Mouse (Mus musculus) heart, embryonic 16.5 days (tissue): Measurements from ENCODE around the gene Slc31a2. TPM values are rescaled to one million over a fixed set of nuclear protein-coding genes. Genes with fewer than 3 reads are reported as not detected.

Source experiments
- ATAC-seq: fragments of 200-750 bp; cut with Nextera tagmentation; replicated peaks from 2 replicates; pipeline ENCODE4 v1.8.0; 2017; ENCODE audit warnings: moderate number of reproducible peaks; ENCODE audit not compliant: insufficient read depth, low FRiP score; ENCODE audit errors: extremely low read depth
- H3K27ac ChIP-seq: fragments of 300-500 bp; sonication (generic); 2 replicates; pipeline ENCODE4 v1.5.1; 2014; ENCODE audit warnings: mild to moderate bottlenecking, low read length, control low read depth, moderate library complexity
- H3K27me3 ChIP-seq: fragments of 300-500 bp; sonication (generic); 2 replicates; pipeline ENCODE4 v1.6.1; 2014; ENCODE audit warnings: low read length, mixed read lengths; ENCODE audit not compliant: control insufficient read depth, insufficient read depth
- H3K36me3 ChIP-seq: fragments of 300-500 bp; sonication (generic); 2 replicates; pipeline ENCODE4 v1.6.1; 2014; ENCODE audit not compliant: control insufficient read depth, insufficient read depth
- H3K4me1 ChIP-seq: fragments of 300-500 bp; sonication (generic); 2 replicates; pipeline ENCODE4 v1.6.1; 2014; ENCODE audit warnings: low read length, mixed read lengths; ENCODE audit not compliant: control insufficient read depth, insufficient read depth
- H3K4me2 ChIP-seq: fragments of 300-500 bp; sonication (generic); 2 replicates; pipeline ENCODE4 v1.6.1; 2014; ENCODE audit warnings: low read depth, mild to moderate bottlenecking, control low read depth, low read length
- H3K4me3 ChIP-seq: fragments of 300-500 bp; sonication (generic); 2 replicates; pipeline ENCODE4 v1.5.1; 2014; ENCODE audit warnings: mild to moderate bottlenecking, control low read depth, low read length
- H3K9ac ChIP-seq: fragments of 300-500 bp; sonication (generic); 2 replicates; pipeline ENCODE4 v1.6.1; 2014; ENCODE audit warnings: low read length, control low read depth
- H3K9me3 ChIP-seq: fragments of 300-500 bp; sonication (generic); replicated peaks from 2 replicates; pipeline ENCODE4 v1.6.1; 2016; ENCODE audit warnings: low read length; ENCODE audit not compliant: control insufficient read depth
- WGBS: fragments of 180-500 bp; shearing (Covaris S2); extraction: QIAGEN DNeasy Blood & Tissue Kit; methylation state at CpG from one replicate; pipeline ENCODE4 v1.1.7; 2014; 5-methylcytosine and 5-hydroxymethylcytosine counted together
- polyA plus RNA-seq: library from polyadenylated mRNA; unstranded; fragments of >200 nt; fragmentation: Nextera tagmentation; extraction: Ambion mirVana; gene quantifications from 2 replicates; pipeline ENCODE4 v1.2.1, GENCODE M21; 2015

Slc31a2 gene
- 23.8 and 24.8 TPM in 2 replicates for polyA plus RNA-seq

GRCm38 (mm10) chr4:62262276-62262675, at the start of gene Slc31a2:
Gene Slc31a2, plus strand, starts transcription at chr4:62262562.
- Histone ChIP-seq H3K9me3 (no peaks in the 10 kb centered on the region), H3K27me3 (no peaks in the 10 kb centered on the region), H3K27ac (no peak within 1 kb of the TSS), H3K4me3 (no peak within 1 kb of the TSS), H3K9ac (no peak within 1 kb of the TSS), H3K4me1 (no peaks in the 10 kb centered on the region), H3K4me2 (no peak within 1 kb of the TSS), H3K36me3 (no peaks in the 10 kb centered on the region)
- WGBS, result 31% methylated on average over 2 of the region's 2 CpGs
- no peak for ATAC-seq

GRCm38 (mm10) chr4:62213490-62213889, 48.9 kb upstream of the Slc31a2 start:
- no peaks in the 10 kb centered on the region for H3K4me1 ChIP-seq
- 67% methylated on average over 2 of the region's 2 CpGs for WGBS
- H3K9ac ChIP-seq, result no peak overlapping the region
- no peak overlapping the region for H3K4me2 ChIP-seq
- H3K4me3 ChIP-seq, result no peak overlapping the region
- no peak for ATAC-seq
- H3K36me3 ChIP-seq, result no peaks in the 10 kb centered on the region
- no peak overlapping the region for H3K27ac ChIP-seq
- H3K27me3 ChIP-seq, result no peaks in the 10 kb centered on the region
- H3K9me3 ChIP-seq, result peaks cover 6% of the 10 kb centered on the region; the same call in 1 of the 2 replicates

- WGBS, result 33% methylated on average over 10 of the region's 10 CpGs
- H3K9me3 ChIP-seq, result no peaks in the 10 kb centered on the region
- H3K9ac ChIP-seq, result no peak overlapping the region
- no peaks in the 10 kb centered on the region for H3K36me3 ChIP-seq
- H3K27me3 ChIP-seq, result no peaks in the 10 kb centered on the region
- ATAC-seq, result no peak
- no peak overlapping the region for H3K4me2 ChIP-seq
- H3K27ac ChIP-seq, result no peak overlapping the region
- no peak overlapping the region for H3K4me3 ChIP-seq
- no peaks in the 10 kb centered on the region for H3K4me1 ChIP-seq
Measured at GRCm38 (mm10) chr4:62228391-62228790, 34.0 kb upstream of the Slc31a2 start.

DNA sequence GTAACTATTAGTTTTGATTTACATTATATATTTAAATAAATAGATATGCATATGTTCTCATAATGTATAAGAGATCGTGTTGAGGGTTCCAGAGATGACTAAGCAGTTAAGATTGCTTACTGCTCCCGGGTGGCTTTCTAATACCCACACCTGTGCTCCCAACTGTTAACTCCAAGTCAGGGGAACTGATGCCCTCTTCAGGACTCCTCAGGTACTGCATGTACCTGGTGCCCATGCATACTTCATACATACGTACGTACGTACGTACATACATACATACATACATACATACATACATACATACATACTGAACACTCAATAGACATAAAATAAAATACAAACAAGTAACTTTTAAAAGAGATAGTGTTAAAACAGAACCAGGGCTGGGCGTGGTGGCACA, 32.9 kb upstream of the Slc31a2 start:
- no peaks in the 10 kb centered on the region for H3K36me3 ChIP-seq
- no peak overlapping the region for H3K4me2 ChIP-seq
- H3K4me1 ChIP-seq, result no peaks in the 10 kb centered on the region
- 87% methylated on average over 7 of the region's 7 CpGs for WGBS
- no peak overlapping the region for H3K4me3 ChIP-seq
- no peak overlapping the region for H3K9ac ChIP-seq
- H3K9me3 ChIP-seq, result no peaks in the 10 kb centered on the region
- H3K27ac ChIP-seq, result no peak overlapping the region
- H3K27me3 ChIP-seq, result no peaks in the 10 kb centered on the region
- ATAC-seq, result no peak

DNA sequence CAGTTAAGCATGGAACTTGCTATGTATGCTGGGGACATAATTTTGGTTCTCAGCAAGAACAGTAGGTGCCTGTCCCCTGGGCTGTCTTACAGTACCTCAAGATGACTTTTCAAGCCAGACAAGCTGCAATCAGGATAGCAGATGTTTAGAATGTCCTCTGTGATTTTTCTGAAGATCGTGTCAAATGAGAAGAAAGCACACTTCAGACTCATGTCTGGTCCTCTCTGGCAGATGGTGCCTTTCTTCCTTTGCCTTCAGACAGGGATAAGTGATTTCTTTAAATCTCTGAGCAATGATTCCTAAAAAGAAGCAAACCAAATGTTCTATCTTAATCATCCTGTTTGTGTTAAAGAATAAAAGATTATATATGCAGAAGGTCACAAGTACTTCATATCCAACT, 32.2 kb upstream of the Slc31a2 start:
- Histone ChIP-seq H3K36me3 (no peaks in the 10 kb centered on the region), H3K4me2 (no peak overlapping the region), H3K27me3 (no peaks in the 10 kb centered on the region), H3K9ac (no peak overlapping the region), H3K4me3 (no peak overlapping the region), H3K9me3 (no peaks in the 10 kb centered on the region), H3K27ac (no peak overlapping the region), H3K4me1 (no peaks in the 10 kb centered on the region)
- ATAC-seq, result no peak
- 44% methylated on average over 1 of the region's 1 CpGs for WGBS

- Histone ChIP-seq H3K9ac (no peak within 1 kb of the TSS), H3K4me3 (no peak within 1 kb of the TSS), H3K9me3 (no peaks in the 10 kb centered on the region), H3K27me3 (no peaks in the 10 kb centered on the region), H3K27ac (no peak within 1 kb of the TSS), H3K36me3 (no peaks in the 10 kb centered on the region), H3K4me1 (no peaks in the 10 kb centered on the region), H3K4me2 (no peak within 1 kb of the TSS)
- no peak for ATAC-seq
- WGBS, result 69% methylated on average over 13 of the region's 13 CpGs
Measured at GRCm38 (mm10) chr4:62230769-62231168, 31.6 kb upstream of the Slc31a2 start, which contains the start of gene Zfp37. Gene Zfp37, minus strand, starts transcription at chr4:62231047.

- H3K36me3 ChIP-seq, result no peaks in the 10 kb centered on the region
- WGBS, result 66% methylated on average over 6 of the region's 6 CpGs
Measured at GRCm38 (mm10) chr4:62240586-62240985, 21.8 kb upstream of the Slc31a2 start.

DNA sequence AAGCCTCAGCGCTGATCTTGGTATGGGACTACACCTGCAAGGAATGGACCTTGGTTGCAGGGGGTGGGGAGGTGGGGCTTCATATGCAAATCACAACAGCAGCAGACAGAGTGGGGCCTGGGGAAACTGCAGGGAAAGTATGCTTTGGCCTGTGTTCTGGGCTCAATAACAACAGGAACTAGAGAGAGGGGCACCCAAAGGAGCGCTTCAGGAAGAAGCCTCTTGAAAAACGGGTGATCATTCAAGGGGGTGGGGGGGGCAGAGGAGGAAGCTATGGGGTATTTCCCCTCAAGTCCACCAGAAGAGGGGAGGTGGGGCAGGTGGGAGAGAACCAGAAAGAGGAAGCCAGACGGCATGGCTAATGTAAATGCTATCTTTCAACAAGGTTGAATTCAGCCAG, 14.0 kb upstream of the Slc31a2 start:
- Histone ChIP-seq H3K4me1 (no peaks in the 10 kb centered on the region), H3K4me2 (no peak overlapping the region), H3K36me3 (no peaks in the 10 kb centered on the region), H3K9ac (no peak overlapping the region), H3K27ac (no peak overlapping the region), H3K9me3 (no peaks in the 10 kb centered on the region), H3K27me3 (no peaks in the 10 kb centered on the region), H3K4me3 (no peak overlapping the region)
- WGBS, result 19% methylated on average over 4 of the region's 4 CpGs
- ATAC-seq, result no peak

More at GRCm38 (mm10) chr4:62240586-62240985, 21.8 kb upstream of the Slc31a2 start:
- Histone ChIP-seq H3K27ac (no peak overlapping the region), H3K4me2 (no peak overlapping the region), H3K9ac (no peak overlapping the region), H3K27me3 (no peaks in the 10 kb centered on the region), H3K9me3 (no peaks in the 10 kb centered on the region), H3K4me1 (no peaks in the 10 kb centered on the region), H3K4me3 (no peak overlapping the region)
- ATAC-seq, result no peak

DNA sequence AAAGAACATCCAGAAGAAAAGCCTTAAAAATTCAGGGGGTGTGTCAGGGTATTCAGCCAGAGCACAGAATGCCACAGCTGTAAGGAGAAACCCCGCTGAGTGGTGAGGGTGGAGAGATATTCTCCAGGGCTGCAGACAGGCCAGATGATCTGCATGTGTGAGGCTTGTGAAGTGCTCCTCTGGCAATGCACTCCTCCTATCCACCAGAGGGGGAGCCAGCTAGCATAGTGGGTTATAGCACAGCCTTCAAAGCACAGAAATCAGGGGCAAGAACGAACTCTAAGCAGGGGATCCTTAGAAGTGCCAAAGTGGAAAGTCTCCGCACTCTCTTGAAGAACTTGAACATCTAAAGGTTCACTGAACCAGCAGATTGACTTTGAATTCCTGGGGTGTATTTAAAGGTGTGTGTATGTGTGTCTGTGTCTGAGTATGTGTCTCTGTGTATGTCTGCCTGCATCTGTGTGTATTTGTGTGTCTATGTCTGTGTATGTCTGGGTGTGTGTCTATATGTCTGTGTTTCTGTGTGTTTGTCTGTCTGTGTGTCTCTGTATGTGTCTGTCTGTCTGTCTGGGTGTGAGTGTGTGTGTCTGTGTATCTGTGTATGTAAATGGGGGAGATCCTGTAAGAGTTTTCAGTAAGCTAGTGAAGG, 11.3 kb upstream of the Slc31a2 start:
- ATAC-seq, result no peak
- no peaks in the 10 kb centered on the region for H3K36me3 ChIP-seq

More for the DNA sequence above, 11.3 kb upstream of the Slc31a2 start:
- no peaks in the 10 kb centered on the region for H3K4me1 ChIP-seq
- no peak overlapping the region for H3K4me3 ChIP-seq
- no peak overlapping the region for H3K27ac ChIP-seq
- 36% methylated on average over 3 of the region's 3 CpGs for WGBS
- no peaks in the 10 kb centered on the region for H3K9me3 ChIP-seq
- H3K9ac ChIP-seq, result no peak overlapping the region
- no peaks in the 10 kb centered on the region for H3K27me3 ChIP-seq
- H3K4me2 ChIP-seq, result no peak overlapping the region
